Mouse (Mus musculus): Measurements from ENCODE around the gene Slc25a51.

DNA sequence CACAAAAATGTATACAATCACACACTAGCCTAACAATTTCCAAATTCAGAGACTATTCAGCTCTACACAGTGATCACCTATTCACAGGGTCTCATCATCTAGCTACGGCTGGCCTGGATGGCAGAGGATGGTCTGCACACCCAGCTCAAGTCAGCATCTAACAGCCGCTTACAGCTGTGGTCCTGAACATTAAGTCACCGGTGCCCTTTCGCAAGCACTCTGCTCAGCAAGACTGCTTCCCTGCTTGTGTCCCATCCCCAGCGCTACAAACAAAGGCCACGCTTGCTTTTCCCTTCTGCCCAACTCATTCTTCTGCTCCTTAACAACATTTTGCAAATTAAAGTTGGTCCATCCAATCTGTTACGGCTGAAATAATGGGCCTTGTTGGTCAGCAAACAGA is 2.2 kb downstream of the Slc25a51 start:
- TF ChIP-seq TAL1 (IDR thresholded peaks at IDR 0.05; ENCODE audit: low read length) = no peak
- no peak for TF ChIP-seq GATA1 (IDR thresholded peaks at IDR 0.05; ENCODE audit: low read length)
